In genomic region chr5:119662731-119663130, GRCm38 (mm10) we compare ENCODE assay signal across 19 mouse cellular contexts. TPM values are rescaled to one million over a fixed set of nuclear protein-coding genes. Genes with fewer than 3 reads are reported as not detected.
A peak's percentile ranks its signal among the peaks of the same experiment; 100 is the strongest.
DNase-seq lines count a peak whose midpoint lies in the region; ATAC-seq and TF ChIP-seq lines count a peak whose summit lies in the region.
"Had no signal": no experiment of that assay in that cellular context is flagged by ENCODE, and none has a peak within 500 bp of the region (broad histone marks: within the 10 kb centered on the region; RNA-seq: fewer than 3 reads in every experiment).

No protein-coding gene starts in this region.

- no peak for ATAC-seq in heart, embryonic 11.5 days (replicated peaks; ENCODE audit: insufficient number of reproducible peaks, low FRiP score, low TSS enrichment)
- ATAC-seq in liver, embryonic 12.5 days: no peak
- ATAC-seq in liver, postnatal 0 days: no peak
- ATAC-seq in embryonic facial prominence, embryonic 14.5 days (ENCODE audit: low read depth): no peak
- ATAC-seq in liver, embryonic 15.5 days (ENCODE audit: insufficient read depth): no peak
- ATAC-seq: forebrain, embryonic 14.5 days; hindbrain, postnatal 0 days had no signal

- intact Hi-C loops in heart, adult 2 months (cut with DNase I): no loop called here
- intact Hi-C loops in heart, postnatal 10 days (cut with DNase I): no loop called here

- no peaks in the 10 kb centered on the region for H3K36me3 ChIP-seq in heart, embryonic 11.5 days (ENCODE audit: control insufficient read depth, insufficient read depth, low read length)
- no peaks in the 10 kb centered on the region for H3K36me3 ChIP-seq in heart, adult 2 months (ENCODE audit: control insufficient read depth, insufficient read depth, low read length)
- H3K36me3 ChIP-seq in liver, embryonic 12.5 days: no peaks in the 10 kb centered on the region
- no peaks in the 10 kb centered on the region for H3K36me3 ChIP-seq in liver, postnatal 0 days (replicated peaks; ENCODE audit: insufficient read depth, low read length)
- no peaks in the 10 kb centered on the region for H3K36me3 ChIP-seq in embryonic facial prominence, embryonic 14.5 days (ENCODE audit: control insufficient read depth, insufficient read depth, low read length)
- H3K36me3 ChIP-seq in liver, embryonic 15.5 days (replicated peaks): no peaks in the 10 kb centered on the region
- H3K36me3 ChIP-seq: limb, embryonic 15.5 days; midbrain, embryonic 10.5 days had no signal

- no peak for TF ChIP-seq CTCF in heart, adult 2 months (IDR thresholded peaks at IDR 0.05)
- no peak for TF ChIP-seq CTCF in liver, postnatal 0 days (IDR thresholded peaks at IDR 0.05; ENCODE audit: low read depth)

- H3K9ac ChIP-seq in heart, embryonic 11.5 days (ENCODE audit: low read depth, low read length): no peak overlapping the region
- no peak overlapping the region for H3K9ac ChIP-seq in heart, adult 2 months (ENCODE audit: low read depth, low read length)
- H3K9ac ChIP-seq in liver, embryonic 12.5 days: no peak overlapping the region
- no peak overlapping the region for H3K9ac ChIP-seq in liver, postnatal 0 days (replicated peaks)
- H3K9ac ChIP-seq in embryonic facial prominence, embryonic 14.5 days (ENCODE audit: low read depth, low read length): peak overlapping the region; percentile 54; the same call in 1 of the 2 replicates
- no peak overlapping the region for H3K9ac ChIP-seq in liver, embryonic 15.5 days
- H3K9ac ChIP-seq: limb, embryonic 15.5 days had no signal

- 2% methylated on average over 12 of the region's 12 CpGs for WGBS in heart, embryonic 11.5 days (ENCODE audit: insufficient replicate concordance)
- WGBS in heart, adult 2 months: 18% methylated on average over 12 of the region's 12 CpGs
- 3% methylated on average over 12 of the region's 12 CpGs for WGBS in liver, embryonic 12.5 days (ENCODE audit: insufficient replicate concordance)
- 5% methylated on average over 12 of the region's 12 CpGs for WGBS in liver, postnatal 0 days (ENCODE audit: insufficient replicate concordance)
- WGBS in embryonic facial prominence, embryonic 14.5 days: 8% methylated on average over 12 of the region's 12 CpGs
- WGBS in liver, embryonic 15.5 days (ENCODE audit: insufficient replicate concordance): 4% methylated on average over 12 of the region's 12 CpGs

- peak overlapping the region; percentile 29; the same call in 1 of the 2 replicates for H3K4me2 ChIP-seq in heart, embryonic 11.5 days
- peak overlapping the region; percentile 35; the same call in 1 of the 2 replicates for H3K4me2 ChIP-seq in liver, embryonic 12.5 days
- no peak overlapping the region for H3K4me2 ChIP-seq in liver, postnatal 0 days (ENCODE audit: low read depth, low read length)
- peak overlapping the region; percentile 44 for H3K4me2 ChIP-seq in embryonic facial prominence, embryonic 14.5 days (ENCODE audit: low read depth, low read length)
- H3K4me2 ChIP-seq in liver, embryonic 15.5 days: peak overlapping the region; percentile 41
- H3K4me2 ChIP-seq: limb, embryonic 15.5 days had no signal

- H3K4me3 ChIP-seq in heart, embryonic 11.5 days (ENCODE audit: low read depth, low read length): no peak overlapping the region
- H3K4me3 ChIP-seq in heart, adult 2 months: no peak overlapping the region
- no peak overlapping the region for H3K4me3 ChIP-seq in liver, embryonic 12.5 days
- no peak overlapping the region for H3K4me3 ChIP-seq in liver, postnatal 0 days (ENCODE audit: low read depth, low read length)
- H3K4me3 ChIP-seq in embryonic facial prominence, embryonic 14.5 days (ENCODE audit: low read depth, low read length): peak overlapping the region; percentile 16
- H3K4me3 ChIP-seq in liver, embryonic 15.5 days (replicated peaks): no peak overlapping the region
- H3K4me3 ChIP-seq: limb, embryonic 15.5 days; midbrain, embryonic 10.5 days had no signal

- TF ChIP-seq POLR2A in heart, adult 2 months (IDR thresholded peaks at IDR 0.05; ENCODE audit: insufficient read depth, low read depth, low read length): no peak

- H3K27ac ChIP-seq in heart, embryonic 11.5 days (ENCODE audit: low read depth, low read length): no peak overlapping the region
- no peak overlapping the region for H3K27ac ChIP-seq in heart, adult 2 months
- H3K27ac ChIP-seq in liver, embryonic 12.5 days: no peak overlapping the region
- no peak overlapping the region for H3K27ac ChIP-seq in liver, postnatal 0 days (ENCODE audit: low read depth)
- peak overlapping the region; percentile 39 for H3K27ac ChIP-seq in embryonic facial prominence, embryonic 14.5 days (replicated peaks; ENCODE audit: low read depth, low read length)
- H3K27ac ChIP-seq in liver, embryonic 15.5 days (replicated peaks): no peak overlapping the region
- H3K27ac ChIP-seq: hindbrain, postnatal 0 days; limb, embryonic 15.5 days; midbrain, embryonic 10.5 days had no signal

- H3K79me2 ChIP-seq in heart, adult 2 months (replicated peaks; ENCODE audit: control insufficient read depth, insufficient read depth, low read length): no peaks in the 10 kb centered on the region

- peaks cover 98% of the 10 kb centered on the region for H3K27me3 ChIP-seq in heart, embryonic 11.5 days (ENCODE audit: control insufficient read depth, insufficient read depth, low read length)
- peaks cover 33% of the 10 kb centered on the region for H3K27me3 ChIP-seq in heart, adult 2 months (ENCODE audit: control insufficient read depth, insufficient read depth, low read length)
- peaks cover 100% of the 10 kb centered on the region for H3K27me3 ChIP-seq in liver, embryonic 12.5 days (replicated peaks)
- peaks cover 80% of the 10 kb centered on the region for H3K27me3 ChIP-seq in liver, postnatal 0 days (ENCODE audit: insufficient read depth, low read length)
- H3K27me3 ChIP-seq in embryonic facial prominence, embryonic 14.5 days (replicated peaks; ENCODE audit: control insufficient read depth, insufficient read depth, low read length): peaks cover 94% of the 10 kb centered on the region
- H3K27me3 ChIP-seq in liver, embryonic 15.5 days: peaks cover 99% of the 10 kb centered on the region

- no peak for DNase-seq in heart, adult 2 months
- DNase-seq in liver, postnatal 0 days: no peak
- no peak for DNase-seq in embryonic facial prominence, embryonic 14.5 days (ENCODE audit: low spot score)
- DNase-seq in spleen, postnatal 14 days (ENCODE audit: low spot score in 2 of 2): no peak
- no peak for DNase-seq in heart, postnatal 10 days
- DNase-seq: cerebellum, adult 11-12 months; cerebellum, postnatal 36 days; heart, adult 11 months; kidney, postnatal 14 days; lung, postnatal 36 days; right cerebral cortex, adult 18-20 months; thymus, postnatal 4 days had no signal

- no peak for TF ChIP-seq EP300 in heart, adult 2 months (IDR thresholded peaks at IDR 0.05; ENCODE audit: insufficient read depth, low read depth, low read length)
- TF ChIP-seq EP300 in liver, postnatal 0 days (IDR thresholded peaks at IDR 0.05; ENCODE audit: low read depth): no peak

- no peaks in the 10 kb centered on the region for H3K9me3 ChIP-seq in heart, embryonic 11.5 days (replicated peaks; ENCODE audit: control insufficient read depth, low read length)
- H3K9me3 ChIP-seq in liver, embryonic 12.5 days (replicated peaks): no peaks in the 10 kb centered on the region
- no peaks in the 10 kb centered on the region for H3K9me3 ChIP-seq in liver, postnatal 0 days (ENCODE audit: low read length)
- H3K9me3 ChIP-seq in embryonic facial prominence, embryonic 14.5 days (ENCODE audit: control insufficient read depth, low read length): no peaks in the 10 kb centered on the region
- H3K9me3 ChIP-seq in liver, embryonic 15.5 days (replicated peaks): no peaks in the 10 kb centered on the region
- H3K9me3 ChIP-seq: limb, embryonic 15.5 days; midbrain, embryonic 10.5 days had no signal

- H3K4me1 ChIP-seq in heart, embryonic 11.5 days (ENCODE audit: control insufficient read depth, insufficient read depth, low read length): peaks cover 4% of the 10 kb centered on the region; the same call in 1 of the 2 replicates
- no peaks in the 10 kb centered on the region for H3K4me1 ChIP-seq in heart, adult 2 months (ENCODE audit: control insufficient read depth, insufficient read depth, low read length)
- H3K4me1 ChIP-seq in liver, embryonic 12.5 days: no peaks in the 10 kb centered on the region
- H3K4me1 ChIP-seq in liver, postnatal 0 days (ENCODE audit: insufficient read depth): no peaks in the 10 kb centered on the region
- peaks cover 4% of the 10 kb centered on the region; the same call in 1 of the 2 replicates for H3K4me1 ChIP-seq in embryonic facial prominence, embryonic 14.5 days (ENCODE audit: control insufficient read depth, insufficient read depth, low read length)
- H3K4me1 ChIP-seq in liver, embryonic 15.5 days (replicated peaks): no peaks in the 10 kb centered on the region
- H3K4me1 ChIP-seq: midbrain, embryonic 10.5 days had no signal

RNA-seq across cellular contexts. Expression of gene Tbx3, which starts 7.7 kb away (rescaled TPM):
- 12.8 and 14.5 TPM in 2 replicates for polyA plus RNA-seq in heart, embryonic 11.5 days (2014; fragmentation: Nextera tagmentation; extraction: Ambion mirVana)
- total RNA-seq in heart, adult 2 months (2021): 10 to 100 TPM; 10.2 to 10.4 TPM
- 4.4 and 4.9 TPM in 2 replicates for polyA plus RNA-seq in heart, adult 2 months (2012; rRNA removed)
- polyA plus RNA-seq in liver, embryonic 12.5 days (2016; fragmentation: Nextera tagmentation; extraction: Ambion mirVana): 9.3 and 10.7 TPM in 2 replicates
- polyA plus RNA-seq in liver, postnatal 0 days (2015; fragmentation: Nextera tagmentation; extraction: Ambion mirVana): 2.8 and 4.2 TPM in 2 replicates
- 22.6 and 31.5 TPM in 2 replicates for polyA plus RNA-seq in embryonic facial prominence, embryonic 14.5 days (2014; fragmentation: Nextera tagmentation; extraction: Ambion mirVana)
- 2.6 and 2.8 TPM in 2 replicates for polyA plus RNA-seq in liver, embryonic 15.5 days (2015; fragmentation: Nextera tagmentation; extraction: Ambion mirVana)
- 10 to 100 TPM; 18.8 to 20.4 TPM for total RNA-seq in heart, postnatal 10 days (2021)
